Mouse (Mus musculus): ENCODE measurements around the gene Slc9a8. TPM values are rescaled to one million over a fixed set of nuclear protein-coding genes. Genes with fewer than 3 reads are reported as not detected.

The Slc9a8 gene
- polyA plus RNA-seq, 1 experiment from 2014 or later, result 9.3 TPM

DNA sequence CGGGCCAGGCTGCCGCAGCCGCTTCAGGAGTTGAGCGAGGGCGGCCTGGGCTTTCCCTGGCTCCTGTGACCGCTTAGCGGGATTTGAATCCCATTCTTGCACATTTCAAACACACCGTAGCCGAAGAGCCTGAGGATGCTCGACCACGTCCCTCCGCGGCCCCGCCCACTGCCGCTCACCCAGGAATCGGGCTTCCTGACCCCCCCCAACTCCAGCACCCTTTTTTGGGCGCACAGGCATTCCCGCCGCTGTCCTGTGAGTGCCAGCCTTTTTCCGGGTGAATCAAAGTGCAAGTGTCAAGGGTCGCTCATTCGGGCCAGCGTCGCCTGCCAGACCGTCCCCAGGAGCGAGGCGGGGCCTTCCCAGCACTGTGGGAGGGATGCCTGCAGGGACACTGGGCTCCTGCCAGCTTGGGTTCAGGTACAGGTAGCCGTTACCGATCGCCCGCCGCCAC lies 82.4 kb downstream of the Slc9a8 start:
- Histone ChIP-seq H3K9ac (replicated peaks) (peak overlapping the region; percentile 89), H3K27ac (ENCODE audit: low read depth) (peak overlapping the region; percentile 88), H3K36me3 (replicated peaks; ENCODE audit: insufficient read depth, low read length) (peaks cover 24% of the 10 kb centered on the region), H3K27me3 (ENCODE audit: insufficient read depth, low read length) (no peaks in the 10 kb centered on the region), H3K4me1 (ENCODE audit: insufficient read depth) (peaks cover 41% of the 10 kb centered on the region), H3K4me2 (ENCODE audit: low read depth, low read length) (peak overlapping the region; percentile 91), H3K4me3 (ENCODE audit: low read depth, low read length) (peak overlapping the region; percentile 98), H3K9me3 (ENCODE audit: low read length) (no peaks in the 10 kb centered on the region)
- TF ChIP-seq CTCF (IDR thresholded peaks at IDR 0.05; ENCODE audit: low read depth) (no peak), EP300 (IDR thresholded peaks at IDR 0.05; ENCODE audit: low read depth) (no peak)
- ATAC-seq, result peak; percentile 63
- DNase-seq, result peak; percentile 83
- 2% methylated on average over 32 of the region's 32 CpGs for WGBS (ENCODE audit: insufficient replicate concordance)

DNA sequence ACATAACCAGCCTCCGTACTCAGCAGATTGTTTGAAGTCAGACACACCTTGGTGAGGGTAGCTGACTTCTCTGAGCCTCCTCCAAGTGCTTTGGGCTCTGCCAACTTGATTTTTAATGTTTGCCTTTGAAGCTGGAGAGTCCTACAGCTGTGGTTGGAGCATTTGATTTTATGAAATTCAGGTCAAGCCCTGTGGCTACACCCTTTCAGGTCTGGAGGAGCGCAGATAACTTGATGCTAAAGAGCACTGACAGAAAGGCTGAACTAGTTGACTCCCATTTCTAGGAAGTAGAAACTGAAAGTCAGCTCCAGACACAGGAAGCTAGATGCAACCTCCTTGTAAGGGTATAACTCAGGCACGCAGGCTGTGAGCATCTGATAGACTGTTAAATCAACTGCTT lies 83.6 kb downstream of the Slc9a8 start:
- Histone ChIP-seq H3K36me3 (replicated peaks; ENCODE audit: insufficient read depth, low read length) (peaks cover 35% of the 10 kb centered on the region), H3K27me3 (ENCODE audit: insufficient read depth, low read length) (no peaks in the 10 kb centered on the region), H3K27ac (ENCODE audit: low read depth) (peak overlapping the region; percentile 88), H3K4me1 (ENCODE audit: insufficient read depth) (peaks cover 41% of the 10 kb centered on the region), H3K9me3 (ENCODE audit: low read length) (no peaks in the 10 kb centered on the region), H3K9ac (replicated peaks) (peak overlapping the region; percentile 89), H3K4me2 (ENCODE audit: low read depth, low read length) (peak overlapping the region; percentile 91), H3K4me3 (ENCODE audit: low read depth, low read length) (peak overlapping the region; percentile 98)
- 32% methylated on average over 3 of the region's 3 CpGs for WGBS (ENCODE audit: insufficient replicate concordance)
- peak; percentile 45 for DNase-seq
- TF ChIP-seq EP300 (IDR thresholded peaks at IDR 0.05; ENCODE audit: low read depth), result peak; percentile 63
- TF ChIP-seq CTCF (IDR thresholded peaks at IDR 0.05; ENCODE audit: low read depth), result no peak
- peak; percentile 65 for ATAC-seq

DNA sequence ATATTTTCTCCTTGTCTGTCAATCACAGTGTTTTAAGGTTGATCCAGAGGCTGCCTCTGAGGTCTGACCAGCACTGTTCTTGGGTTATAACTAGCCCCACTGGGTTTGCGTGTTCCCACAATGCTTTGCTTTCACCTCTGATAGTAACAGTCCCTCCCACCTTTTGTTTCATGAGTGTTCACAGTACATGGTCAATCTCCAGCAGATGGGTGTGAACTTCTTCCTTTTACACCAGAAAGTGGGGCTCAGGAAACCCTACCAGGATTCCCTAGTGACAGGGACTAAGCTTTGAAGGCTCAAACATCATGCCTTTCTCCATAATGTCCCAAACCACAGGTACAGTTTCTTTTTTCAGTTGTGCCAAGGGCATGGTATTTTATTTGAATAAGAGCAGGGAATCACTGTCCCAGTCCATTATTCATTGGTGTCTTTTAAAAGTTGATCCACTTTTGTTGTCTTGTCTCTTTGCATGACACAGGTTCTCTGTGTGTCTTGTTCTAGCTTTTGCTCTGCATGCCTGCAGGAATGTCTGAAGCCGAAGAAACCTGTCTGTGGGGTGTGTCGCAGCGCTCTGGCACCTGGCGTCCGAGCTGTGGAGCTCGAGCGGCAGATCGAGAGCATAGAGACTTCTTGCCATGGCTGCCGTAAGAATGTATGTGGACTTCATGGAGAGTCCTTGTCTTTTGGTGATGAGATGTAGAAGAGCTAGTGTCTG lies 85.2 kb downstream of the Slc9a8 start:
- ATAC-seq (no peak), DNase-seq (no peak)
- Histone ChIP-seq H3K27ac (ENCODE audit: low read depth) (no peak overlapping the region), H3K36me3 (replicated peaks; ENCODE audit: insufficient read depth, low read length) (peaks cover 50% of the 10 kb centered on the region), H3K4me2 (ENCODE audit: low read depth, low read length) (peak overlapping the region; percentile 91; the same call in 1 of the 2 replicates), H3K9me3 (ENCODE audit: low read length) (no peaks in the 10 kb centered on the region), H3K4me1 (ENCODE audit: insufficient read depth) (peaks cover 48% of the 10 kb centered on the region), H3K9ac (replicated peaks) (no peak overlapping the region), H3K4me3 (ENCODE audit: low read depth, low read length) (no peak overlapping the region), H3K27me3 (ENCODE audit: insufficient read depth, low read length) (no peaks in the 10 kb centered on the region)
- TF ChIP-seq CTCF (IDR thresholded peaks at IDR 0.05; ENCODE audit: low read depth), result no peak
- no peak for TF ChIP-seq EP300 (IDR thresholded peaks at IDR 0.05; ENCODE audit: low read depth)
- 93% methylated on average over 10 of the region's 10 CpGs for WGBS (ENCODE audit: insufficient replicate concordance)

DNA sequence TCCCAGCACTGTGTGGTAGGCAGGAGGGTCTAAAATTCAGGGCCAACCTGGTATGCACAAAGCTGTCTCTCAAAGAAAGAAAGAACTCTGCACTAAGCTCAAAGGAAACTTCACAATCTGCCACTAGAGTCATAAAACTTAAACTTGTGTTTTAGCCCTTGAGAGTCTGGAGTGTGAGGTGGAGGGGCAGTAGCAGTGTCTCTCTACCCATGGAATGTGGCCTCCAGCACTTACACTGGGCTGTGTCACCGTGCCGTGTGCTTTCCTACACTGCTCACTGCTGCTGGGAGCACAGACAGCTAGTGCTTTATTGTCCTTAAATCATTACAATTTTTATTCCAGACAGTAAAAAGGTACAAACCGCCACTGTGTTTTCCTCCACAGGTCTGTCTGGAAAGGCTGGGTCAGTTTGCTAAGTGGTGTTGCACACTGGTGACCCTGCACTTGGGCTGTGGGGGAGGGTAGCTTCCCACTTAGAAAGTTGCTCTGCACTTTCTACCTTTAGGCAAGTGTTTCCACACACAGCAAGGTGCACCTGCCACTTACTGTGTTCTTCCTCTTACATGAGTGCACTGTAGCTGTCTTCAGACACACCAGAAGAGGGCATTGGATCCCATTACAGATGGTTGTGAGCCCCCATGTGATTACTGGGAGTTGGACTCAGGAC lies 86.3 kb downstream of the Slc9a8 start:
- DNase-seq, result no peak
- Histone ChIP-seq H3K27ac (ENCODE audit: low read depth) (no peak overlapping the region), H3K9ac (replicated peaks) (no peak overlapping the region), H3K9me3 (ENCODE audit: low read length) (no peaks in the 10 kb centered on the region), H3K36me3 (replicated peaks; ENCODE audit: insufficient read depth, low read length) (peaks cover 62% of the 10 kb centered on the region), H3K4me3 (ENCODE audit: low read depth, low read length) (no peak overlapping the region), H3K4me1 (ENCODE audit: insufficient read depth) (peaks cover 42% of the 10 kb centered on the region), H3K4me2 (ENCODE audit: low read depth, low read length) (no peak overlapping the region), H3K27me3 (ENCODE audit: insufficient read depth, low read length) (no peaks in the 10 kb centered on the region)
- no peak for ATAC-seq
- WGBS (ENCODE audit: insufficient replicate concordance), result 78% methylated on average over 3 of the region's 3 CpGs
- TF ChIP-seq EP300 (IDR thresholded peaks at IDR 0.05; ENCODE audit: low read depth) (no peak), CTCF (IDR thresholded peaks at IDR 0.05; ENCODE audit: low read depth) (no peak)

DNA sequence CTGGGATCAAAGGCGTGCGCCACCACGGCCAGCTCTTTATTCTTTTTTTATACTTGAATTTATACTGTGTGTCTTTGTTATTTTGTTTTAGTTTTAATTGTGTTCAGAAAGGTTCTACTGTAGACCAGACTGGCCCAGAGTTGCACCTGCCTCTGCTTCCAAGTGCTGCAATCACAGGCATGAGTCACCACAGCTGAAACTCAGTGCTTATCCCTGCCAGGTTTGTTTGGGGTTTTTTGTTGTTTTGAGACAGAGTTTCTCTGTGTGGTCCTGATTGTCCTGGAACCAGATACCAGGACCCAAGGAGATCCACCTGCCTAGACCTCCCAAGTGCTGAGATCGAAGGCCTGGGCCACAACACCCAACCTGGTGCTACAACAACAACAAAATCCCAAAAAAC lies 87.1 kb downstream of the Slc9a8 start:
- ATAC-seq (no peak), DNase-seq (no peak)
- WGBS (ENCODE audit: insufficient replicate concordance), result 94% methylated on average over 4 of the region's 4 CpGs
- Histone ChIP-seq H3K4me3 (ENCODE audit: low read depth, low read length) (no peak overlapping the region), H3K4me1 (ENCODE audit: insufficient read depth) (peaks cover 41% of the 10 kb centered on the region), H3K27me3 (ENCODE audit: insufficient read depth, low read length) (no peaks in the 10 kb centered on the region), H3K27ac (ENCODE audit: low read depth) (no peak overlapping the region), H3K36me3 (replicated peaks; ENCODE audit: insufficient read depth, low read length) (peaks cover 69% of the 10 kb centered on the region), H3K9ac (replicated peaks) (no peak overlapping the region; the same call in 1 of the 2 replicates), H3K9me3 (ENCODE audit: low read length) (no peaks in the 10 kb centered on the region), H3K4me2 (ENCODE audit: low read depth, low read length) (no peak overlapping the region)
- no peak for TF ChIP-seq CTCF (IDR thresholded peaks at IDR 0.05; ENCODE audit: low read depth)
- no peak for TF ChIP-seq EP300 (IDR thresholded peaks at IDR 0.05; ENCODE audit: low read depth)

DNA sequence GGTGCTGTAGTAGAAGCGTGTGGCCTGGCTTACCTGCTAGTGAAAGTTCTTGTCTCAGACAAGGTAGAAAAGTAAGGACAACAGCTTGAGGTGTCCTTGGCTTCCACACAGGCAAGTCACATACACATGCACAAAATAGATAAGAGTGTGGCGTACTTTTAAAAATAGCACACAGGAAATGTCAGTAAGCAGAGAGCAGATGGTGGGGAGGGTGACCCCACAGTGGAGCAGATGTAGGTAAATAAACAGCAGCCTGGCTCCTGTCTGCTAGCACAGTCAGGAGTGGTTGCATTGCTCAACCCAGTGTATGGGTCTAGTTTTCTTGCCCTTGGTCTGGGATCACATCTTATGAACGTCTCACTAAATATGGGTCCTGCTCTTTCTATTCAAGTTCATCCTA lies 89.0 kb downstream of the Slc9a8 start:
- Histone ChIP-seq H3K27me3 (ENCODE audit: insufficient read depth, low read length) (no peaks in the 10 kb centered on the region), H3K36me3 (replicated peaks; ENCODE audit: insufficient read depth, low read length) (peaks cover 84% of the 10 kb centered on the region), H3K4me1 (ENCODE audit: insufficient read depth) (peaks cover 28% of the 10 kb centered on the region), H3K27ac (ENCODE audit: low read depth) (peak overlapping the region; percentile 69), H3K4me3 (ENCODE audit: low read depth, low read length) (no peak overlapping the region), H3K9me3 (ENCODE audit: low read length) (no peaks in the 10 kb centered on the region), H3K9ac (replicated peaks) (peak overlapping the region; percentile 53), H3K4me2 (ENCODE audit: low read depth, low read length) (no peak overlapping the region)
- 29% methylated on average over 3 of the region's 3 CpGs for WGBS (ENCODE audit: insufficient replicate concordance)
- ATAC-seq (peak; percentile 75), DNase-seq (no peak)
- TF ChIP-seq EP300 (IDR thresholded peaks at IDR 0.05; ENCODE audit: low read depth) (peak; percentile 12; the same call in 1 of the 2 replicates), CTCF (IDR thresholded peaks at IDR 0.05; ENCODE audit: low read depth) (no peak)

All from liver, postnatal 0 days (tissue).